In the genomic region with DNA sequence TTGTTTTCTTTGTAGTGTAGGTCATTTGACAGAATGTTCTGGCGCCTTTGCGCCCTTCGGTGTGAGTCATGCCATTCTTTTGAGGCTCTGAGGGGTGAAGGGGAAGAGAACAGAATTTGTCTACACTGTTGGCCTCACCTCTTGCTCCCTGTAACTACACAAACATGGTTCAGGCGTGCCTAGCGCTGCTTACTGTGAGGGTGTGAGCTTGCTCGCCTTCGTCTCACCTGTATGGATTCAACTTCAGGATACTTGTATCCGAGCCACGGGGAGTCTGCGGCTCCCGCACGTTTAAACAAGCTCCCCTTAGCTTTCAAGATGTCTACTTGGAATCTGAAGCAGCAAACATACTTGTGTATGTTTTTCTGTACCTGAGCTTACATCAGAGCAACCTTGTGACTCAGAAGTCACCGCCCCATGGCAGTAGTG, we compare ENCODE assay signal across 9 mouse cellular contexts. TPM values are rescaled to one million over a fixed set of nuclear protein-coding genes. Genes with fewer than 3 reads are reported as not detected.
A peak's percentile ranks its signal among the peaks of the same experiment; 100 is the strongest.
DNase-seq lines count a peak whose midpoint lies in the region; ATAC-seq and TF ChIP-seq lines count a peak whose summit lies in the region.
"Had no signal": no experiment of that assay in that cellular context is flagged by ENCODE, and none has a peak within 500 bp of the region (broad histone marks: within the 10 kb centered on the region; RNA-seq: fewer than 3 reads in every experiment).

No protein-coding gene starts in this region.

- no peak overlapping the region for H3K4me2 ChIP-seq in heart, embryonic 15.5 days
- H3K4me2 ChIP-seq in hindbrain, embryonic 15.5 days, result no peak overlapping the region
- H3K4me2 ChIP-seq in stomach, embryonic 14.5 days (replicated peaks; ENCODE audit: low read depth, low read length), result no peak overlapping the region

- peaks cover 29% of the 10 kb centered on the region for H3K4me1 ChIP-seq in heart, embryonic 15.5 days (replicated peaks)
- peaks cover 10% of the 10 kb centered on the region for H3K4me1 ChIP-seq in thymus, adult 2 months (replicated peaks; ENCODE audit: control insufficient read depth, insufficient read depth, low read length)
- H3K4me1 ChIP-seq in hindbrain, embryonic 15.5 days (replicated peaks), result peaks cover 17% of the 10 kb centered on the region
- peaks cover 25% of the 10 kb centered on the region for H3K4me1 ChIP-seq in stomach, embryonic 14.5 days (ENCODE audit: control insufficient read depth, insufficient read depth, low read length)

- 76% methylated on average over 13 of the region's 13 CpGs for WGBS in heart, embryonic 15.5 days
- 94% methylated on average over 13 of the region's 13 CpGs for WGBS in thymus, adult 2 months
- WGBS in hindbrain, embryonic 15.5 days, result 86% methylated on average over 13 of the region's 13 CpGs
- 66% methylated on average over 13 of the region's 13 CpGs for WGBS in stomach, embryonic 14.5 days

- H3K27ac ChIP-seq in heart, embryonic 15.5 days, result peak overlapping the region; percentile 60
- H3K27ac ChIP-seq in thymus, adult 2 months (ENCODE audit: control insufficient read depth, insufficient read depth, low read length), result peak overlapping the region; percentile 6; the same call in 1 of the 2 replicates
- H3K27ac ChIP-seq in hindbrain, embryonic 15.5 days (replicated peaks), result peak overlapping the region; percentile 61; the same call in 1 of the 2 replicates
- peak overlapping the region; percentile 88; the same call in 1 of the 2 replicates for H3K27ac ChIP-seq in stomach, embryonic 14.5 days (ENCODE audit: low read length)
- H3K27ac ChIP-seq: macrophage had no signal

- H3K36me3 ChIP-seq in heart, embryonic 15.5 days, result peaks cover 21% of the 10 kb centered on the region
- peaks cover 19% of the 10 kb centered on the region for H3K36me3 ChIP-seq in thymus, adult 2 months (ENCODE audit: control insufficient read depth, insufficient read depth, low read length)
- H3K36me3 ChIP-seq in hindbrain, embryonic 15.5 days, result peaks cover 23% of the 10 kb centered on the region
- H3K36me3 ChIP-seq in stomach, embryonic 14.5 days (ENCODE audit: control insufficient read depth, insufficient read depth, low read length), result peaks cover 25% of the 10 kb centered on the region

- TF ChIP-seq CTCF in thymus, adult 2 months (IDR thresholded peaks at IDR 0.05; ENCODE audit: borderline replicate concordance, control insufficient read depth, extremely low read depth, insufficient read depth, low read length, poor library complexity), result no peak

- H3K9ac ChIP-seq in heart, embryonic 15.5 days, result no peak overlapping the region
- no peak overlapping the region for H3K9ac ChIP-seq in hindbrain, embryonic 15.5 days
- no peak overlapping the region for H3K9ac ChIP-seq in stomach, embryonic 14.5 days (replicated peaks; ENCODE audit: low read depth, low read length)

- H3K4me3 ChIP-seq in heart, embryonic 15.5 days, result no peak overlapping the region
- H3K4me3 ChIP-seq in thymus, adult 2 months (ENCODE audit: control insufficient read depth, insufficient read depth, low read length), result no peak overlapping the region
- no peak overlapping the region for H3K4me3 ChIP-seq in hindbrain, embryonic 15.5 days
- no peak overlapping the region for H3K4me3 ChIP-seq in stomach, embryonic 14.5 days (ENCODE audit: low read depth, low read length)

- no peak for DNase-seq in heart, adult 9 months (ENCODE audit: low spot score in 2 of 2)
- no peak for DNase-seq in thymus, adult 2 months
- no peak for DNase-seq in thymus, postnatal 4 days
- DNase-seq in right cerebral cortex, postnatal 10 days (ENCODE audit: low spot score in 2 of 2), result no peak
- DNase-seq in embryo, embryonic 11 days, result no peak

- no peaks in the 10 kb centered on the region for H3K27me3 ChIP-seq in heart, embryonic 15.5 days
- H3K27me3 ChIP-seq in thymus, adult 2 months (ENCODE audit: control insufficient read depth, insufficient read depth, low read length), result no peaks in the 10 kb centered on the region
- no peaks in the 10 kb centered on the region for H3K27me3 ChIP-seq in hindbrain, embryonic 15.5 days
- H3K27me3 ChIP-seq in stomach, embryonic 14.5 days (ENCODE audit: control insufficient read depth, insufficient read depth, low read length), result no peaks in the 10 kb centered on the region

- ATAC-seq in heart, embryonic 15.5 days (replicated peaks; ENCODE audit: insufficient number of reproducible peaks, insufficient read depth, low FRiP score, low read depth), result no peak
- ATAC-seq in hindbrain, embryonic 15.5 days (ENCODE audit: low FRiP score, low read depth), result no peak
- ATAC-seq in stomach, embryonic 14.5 days (ENCODE audit: insufficient number of reproducible peaks, insufficient read depth, low FRiP score, low read depth), result peak; percentile 28; the same call in 1 of the 2 replicates

- TF ChIP-seq POLR2A in thymus, adult 2 months (IDR thresholded peaks at IDR 0.05; ENCODE audit: control insufficient read depth, extremely low read depth, insufficient read depth, low read length, poor library complexity), result no peak

- H3K9me3 ChIP-seq in heart, embryonic 15.5 days (replicated peaks), result no peaks in the 10 kb centered on the region
- no peaks in the 10 kb centered on the region for H3K9me3 ChIP-seq in hindbrain, embryonic 15.5 days
- H3K9me3 ChIP-seq in stomach, embryonic 14.5 days (ENCODE audit: control insufficient read depth, low read depth, low read length), result no peaks in the 10 kb centered on the region

RNA-seq across cellular contexts. Expression of a gene that starts 17.3 kb away (rescaled TPM):
- 10.7 and 15.3 TPM in 2 replicates for polyA plus RNA-seq in heart, embryonic 15.5 days (2015; fragmentation: Nextera tagmentation; extraction: Ambion mirVana)
- polyA plus RNA-seq in thymus, adult 2 months (2012; rRNA removed), result 12.4 and 17.2 TPM in 2 replicates
- 29.0 and 31.7 TPM in 2 replicates for polyA plus RNA-seq in hindbrain, embryonic 15.5 days (2015; fragmentation: Nextera tagmentation; extraction: Ambion mirVana)
- 36.4 and 37.3 TPM in 2 replicates for polyA plus RNA-seq in stomach, embryonic 14.5 days (2014; fragmentation: Nextera tagmentation; extraction: Ambion mirVana)

RNA-seq across cellular contexts. Expression of a gene that starts 43.3 kb away (rescaled TPM):
- 287 and 319 TPM in 2 replicates for polyA plus RNA-seq in heart, embryonic 15.5 days (2015; fragmentation: Nextera tagmentation; extraction: Ambion mirVana)
- polyA plus RNA-seq in thymus, adult 2 months (2012; rRNA removed), result 128 and 138 TPM in 2 replicates
- polyA plus RNA-seq in hindbrain, embryonic 15.5 days (2015; fragmentation: Nextera tagmentation; extraction: Ambion mirVana), result 372 and 389 TPM in 2 replicates
- 439 and 440 TPM in 2 replicates for polyA plus RNA-seq in stomach, embryonic 14.5 days (2014; fragmentation: Nextera tagmentation; extraction: Ambion mirVana)

RNA-seq across cellular contexts. Expression of a gene that starts 43.4 kb away (rescaled TPM):
- 2.0 and 2.6 TPM in 2 replicates for polyA plus RNA-seq in heart, embryonic 15.5 days (2015; fragmentation: Nextera tagmentation; extraction: Ambion mirVana)
- 13.4 and 13.5 TPM in 2 replicates for polyA plus RNA-seq in thymus, adult 2 months (2012; rRNA removed)
- polyA plus RNA-seq in hindbrain, embryonic 15.5 days (2015; fragmentation: Nextera tagmentation; extraction: Ambion mirVana), result 0.34 and 0.41 TPM in 2 replicates
- polyA plus RNA-seq in stomach, embryonic 14.5 days (2014; fragmentation: Nextera tagmentation; extraction: Ambion mirVana), result 0.80 and 0.97 TPM in 2 replicates

Comparison
In these comparisons a context has a peak if more than half of its experiments do, and no peak if none do; other contexts are left out.
1. H3K27ac ChIP-seq: peak in every context shown above with its lines; median percentile 88 in stomach, embryonic 14.5 days; 61 in hindbrain, embryonic 15.5 days; 60 in heart, embryonic 15.5 days; 6 in thymus, adult 2 months.